Mouse (Mus musculus): ENCODE results near the gene Rnase1. TPM values are rescaled to one million over a fixed set of nuclear protein-coding genes. Genes with fewer than 3 reads are reported as not detected.
"Not testable (repeated sequence)": the region's sequence is repeated elsewhere in the genome, so short reads cannot be mapped to it uniquely, and the experiment has no call there.

Rnase1 gene
- polyA plus RNA-seq (2012; ENCODE audit: insufficient read depth, insufficient read length, low replicate concordance, missing spikeins), result not detected in 2 replicates

GRCm38 (mm10) chr14:51146685-51147084 lies at the start of gene Rnase1:
Gene Rnase1 (minus strand): TSS chr14:51146785.
- no peak for TF ChIP-seq CTCF (IDR thresholded peaks at IDR 0.05; ENCODE audit: insufficient read depth, low read depth, low read length)
- no peak for TF ChIP-seq POLR2A (IDR thresholded peaks at IDR 0.05; ENCODE audit: insufficient read depth, low read depth, low read length)
- H3K4me3 ChIP-seq (ENCODE audit: insufficient read depth, low read depth, low read length), result no peak within 1 kb of the TSS
- H3K4me1 ChIP-seq (ENCODE audit: control insufficient read depth, insufficient read depth, low read length), result no peaks in the 10 kb centered on the region
- no peak within 1 kb of the TSS for H3K27ac ChIP-seq (ENCODE audit: insufficient read depth, low read depth, low read length)
- 36% methylated on average over 2 of the region's 2 CpGs for WGBS

GRCm38 (mm10) chr14:51195681-51196080 lies 49.1 kb upstream of the Rnase1 start:
- Histone ChIP-seq H3K27ac (ENCODE audit: insufficient read depth, low read depth, low read length) (no peak overlapping the region), H3K4me1 (ENCODE audit: control insufficient read depth, insufficient read depth, low read length) (no peaks in the 10 kb centered on the region), H3K4me3 (ENCODE audit: insufficient read depth, low read depth, low read length) (no peak overlapping the region)
- WGBS, result 91% methylated on average over 4 of the region's 4 CpGs
- TF ChIP-seq POLR2A (IDR thresholded peaks at IDR 0.05; ENCODE audit: insufficient read depth, low read depth, low read length) (no peak), CTCF (IDR thresholded peaks at IDR 0.05; ENCODE audit: insufficient read depth, low read depth, low read length) (no peak)

- H3K4me3 ChIP-seq (ENCODE audit: insufficient read depth, low read depth, low read length); H3K27ac ChIP-seq (ENCODE audit: insufficient read depth, low read depth, low read length); H3K4me1 ChIP-seq (ENCODE audit: control insufficient read depth, insufficient read depth, low read length): not testable (repeated sequence)
- 77% methylated on average over 2 of the region's 2 CpGs for WGBS
Measured at GRCm38 (mm10) chr14:51181051-51181450, 34.5 kb upstream of the Rnase1 start.

GRCm38 (mm10) chr14:51173843-51174242 lies 27.3 kb upstream of the Rnase1 start:
- no peaks in the 10 kb centered on the region for H3K4me1 ChIP-seq (ENCODE audit: control insufficient read depth, insufficient read depth, low read length)
- H3K27ac ChIP-seq (ENCODE audit: insufficient read depth, low read depth, low read length), result no peak overlapping the region
- TF ChIP-seq POLR2A (IDR thresholded peaks at IDR 0.05; ENCODE audit: insufficient read depth, low read depth, low read length) (no peak), CTCF (IDR thresholded peaks at IDR 0.05; ENCODE audit: insufficient read depth, low read depth, low read length) (no peak)
- H3K4me3 ChIP-seq (ENCODE audit: insufficient read depth, low read depth, low read length), result no peak overlapping the region
- WGBS, result 71% methylated on average over 4 of the region's 4 CpGs

- H3K27ac ChIP-seq (ENCODE audit: insufficient read depth, low read depth, low read length); H3K4me3 ChIP-seq (ENCODE audit: insufficient read depth, low read depth, low read length); H3K4me1 ChIP-seq (ENCODE audit: control insufficient read depth, insufficient read depth, low read length): not testable (repeated sequence)
- 34% methylated on average over 4 of the region's 4 CpGs for WGBS
Measured at GRCm38 (mm10) chr14:51172947-51173346, 26.4 kb upstream of the Rnase1 start.

- WGBS, result 38% methylated on average over 9 of the region's 9 CpGs
Measured at GRCm38 (mm10) chr14:51172095-51172865, 25.7 kb upstream of the Rnase1 start.

GRCm38 (mm10) chr14:51166068-51166467 lies 19.5 kb upstream of the Rnase1 start:
- Histone ChIP-seq H3K27ac (ENCODE audit: insufficient read depth, low read depth, low read length) (no peak overlapping the region), H3K4me1 (ENCODE audit: control insufficient read depth, insufficient read depth, low read length) (no peaks in the 10 kb centered on the region), H3K4me3 (ENCODE audit: insufficient read depth, low read depth, low read length) (no peak overlapping the region)
- TF ChIP-seq POLR2A (IDR thresholded peaks at IDR 0.05; ENCODE audit: insufficient read depth, low read depth, low read length) (no peak), CTCF (IDR thresholded peaks at IDR 0.05; ENCODE audit: insufficient read depth, low read depth, low read length) (no peak)

More at GRCm38 (mm10) chr14:51172095-51172865, 25.7 kb upstream of the Rnase1 start:
- H3K27ac ChIP-seq (ENCODE audit: insufficient read depth, low read depth, low read length); H3K4me3 ChIP-seq (ENCODE audit: insufficient read depth, low read depth, low read length); H3K4me1 ChIP-seq (ENCODE audit: control insufficient read depth, insufficient read depth, low read length): not testable (repeated sequence)
- TF ChIP-seq CTCF (IDR thresholded peaks at IDR 0.05; ENCODE audit: insufficient read depth, low read depth, low read length), result 0 out of 2 replicates have a peak, but pooled peaks have one; percentile 24

- Histone ChIP-seq H3K4me3 (ENCODE audit: insufficient read depth, low read depth, low read length) (no peak overlapping the region), H3K27ac (ENCODE audit: insufficient read depth, low read depth, low read length) (no peak overlapping the region), H3K4me1 (ENCODE audit: control insufficient read depth, insufficient read depth, low read length) (no peaks in the 10 kb centered on the region)
- 96% methylated on average over 1 of the region's 1 CpGs for WGBS
- no peak for TF ChIP-seq POLR2A (IDR thresholded peaks at IDR 0.05; ENCODE audit: insufficient read depth, low read depth, low read length)
- TF ChIP-seq CTCF (IDR thresholded peaks at IDR 0.05; ENCODE audit: insufficient read depth, low read depth, low read length), result no peak
Measured at GRCm38 (mm10) chr14:51165435-51165834, 18.9 kb upstream of the Rnase1 start.

GRCm38 (mm10) chr14:51163323-51163722 lies 16.7 kb upstream of the Rnase1 start:
- not testable (repeated sequence) for H3K27ac ChIP-seq (ENCODE audit: insufficient read depth, low read depth, low read length); H3K4me3 ChIP-seq (ENCODE audit: insufficient read depth, low read depth, low read length); H3K4me1 ChIP-seq (ENCODE audit: control insufficient read depth, insufficient read depth, low read length)
- WGBS, result 77% methylated on average over 6 of the region's 6 CpGs

GRCm38 (mm10) chr14:51161976-51162375 lies 15.4 kb upstream of the Rnase1 start, which contains the start of gene Rnase2b:
Gene Rnase2b (plus strand): TSS chr14:51162260.
- H3K27ac ChIP-seq (ENCODE audit: insufficient read depth, low read depth, low read length); H3K4me3 ChIP-seq (ENCODE audit: insufficient read depth, low read depth, low read length); H3K4me1 ChIP-seq (ENCODE audit: control insufficient read depth, insufficient read depth, low read length): not testable (repeated sequence)
- 91% methylated on average over 3 of the region's 3 CpGs for WGBS

Data from olfactory bulb, adult 2 months (tissue).